Mouse (Mus musculus): ENCODE data around the gene Prss41. TPM values are rescaled to one million over a fixed set of nuclear protein-coding genes. Genes with fewer than 3 reads are reported as not detected.
A peak's percentile ranks its signal among the peaks of the same experiment; 100 is the strongest.

The Prss41 gene
- total and polyA plus RNA-seq, 2 experiments from 2014 or later: not detected

- H3K9me3 ChIP-seq (replicated peaks; ENCODE audit: control insufficient read depth, low read length): no peaks in the 10 kb centered on the region
- peak within 1 kb of the TSS; percentile 86 for H3K27ac ChIP-seq (ENCODE audit: low read depth)
- no peak for TF ChIP-seq EP300 (IDR thresholded peaks at IDR 0.05; ENCODE audit: low read depth)
- no peak for TF ChIP-seq CTCF (IDR thresholded peaks at IDR 0.05; ENCODE audit: low read depth)
- peak within 1 kb of the TSS; percentile 69 for H3K9ac ChIP-seq (replicated peaks; ENCODE audit: low read depth, low read length)
- H3K27me3 ChIP-seq (ENCODE audit: control insufficient read depth, insufficient read depth, low read length): no peaks in the 10 kb centered on the region
- WGBS: 3% methylated on average over 29 of the region's 29 CpGs
- peak; percentile 51 for DNase-seq (ENCODE audit: low spot score)
- ATAC-seq (ENCODE audit: insufficient read depth, low read depth): peak; percentile 70
- peak within 1 kb of the TSS; percentile 46 for H3K4me3 ChIP-seq (ENCODE audit: low read depth, low read length)
- peak within 1 kb of the TSS; percentile 63 for H3K4me2 ChIP-seq (ENCODE audit: low read depth, low read length)
- H3K4me1 ChIP-seq (ENCODE audit: control insufficient read depth, insufficient read depth): peaks cover 27% of the 10 kb centered on the region
- H3K36me3 ChIP-seq (replicated peaks; ENCODE audit: control insufficient read depth, insufficient read depth, low read length): no peaks in the 10 kb centered on the region
Measured at GRCm38 (mm10) chr17:23790269-23791078, 53.5 kb downstream of the Prss41 start, which contains the start of gene Srrm2. Srrm2 (plus strand) TSS chr17:23790532.

GRCm38 (mm10) chr17:23789749-23790268 is 54.2 kb downstream of the Prss41 start:
- Histone ChIP-seq H3K9ac (replicated peaks; ENCODE audit: low read depth, low read length) (peak overlapping the region; percentile 69), H3K4me2 (ENCODE audit: low read depth, low read length) (peak overlapping the region; percentile 63), H3K27me3 (ENCODE audit: control insufficient read depth, insufficient read depth, low read length) (no peaks in the 10 kb centered on the region), H3K27ac (ENCODE audit: low read depth) (peak overlapping the region; percentile 86), H3K9me3 (replicated peaks; ENCODE audit: control insufficient read depth, low read length) (no peaks in the 10 kb centered on the region), H3K4me3 (ENCODE audit: low read depth, low read length) (peak overlapping the region; percentile 46), H3K4me1 (ENCODE audit: control insufficient read depth, insufficient read depth) (peaks cover 27% of the 10 kb centered on the region), H3K36me3 (replicated peaks; ENCODE audit: control insufficient read depth, insufficient read depth, low read length) (no peaks in the 10 kb centered on the region)
- ATAC-seq (ENCODE audit: insufficient read depth, low read depth): no peak
- DNase-seq (ENCODE audit: low spot score): no peak
- TF ChIP-seq CTCF (IDR thresholded peaks at IDR 0.05; ENCODE audit: low read depth) (no peak), EP300 (IDR thresholded peaks at IDR 0.05; ENCODE audit: low read depth) (no peak)
- WGBS: 20% methylated on average over 8 of the region's 8 CpGs

- whole genome bisulfite sequencing: 83% methylated on average over 4 of the region's 4 CpGs
- TF ChIP-seq EP300 (IDR thresholded peaks at IDR 0.05; ENCODE audit: low read depth) (no peak), CTCF (IDR thresholded peaks at IDR 0.05; ENCODE audit: low read depth) (no peak)
Measured at GRCm38 (mm10) chr17:23788973-23789372, 55.0 kb downstream of the Prss41 start.

More at GRCm38 (mm10) chr17:23788973-23789372, 55.0 kb downstream of the Prss41 start:
- Histone ChIP-seq H3K36me3 (replicated peaks; ENCODE audit: control insufficient read depth, insufficient read depth, low read length) (no peaks in the 10 kb centered on the region), H3K4me3 (ENCODE audit: low read depth, low read length) (no peak overlapping the region), H3K9me3 (replicated peaks; ENCODE audit: control insufficient read depth, low read length) (no peaks in the 10 kb centered on the region), H3K27ac (ENCODE audit: low read depth) (no peak overlapping the region), H3K27me3 (ENCODE audit: control insufficient read depth, insufficient read depth, low read length) (no peaks in the 10 kb centered on the region), H3K4me1 (ENCODE audit: control insufficient read depth, insufficient read depth) (peaks cover 27% of the 10 kb centered on the region), H3K4me2 (ENCODE audit: low read depth, low read length) (no peak overlapping the region), H3K9ac (replicated peaks; ENCODE audit: low read depth, low read length) (no peak overlapping the region)
- DNase-seq (ENCODE audit: low spot score) (no peak), ATAC-seq (ENCODE audit: insufficient read depth, low read depth) (no peak)

Small RNA genes lying within 50 kb of the gene (microRNA-seq; reads per million reads assigned to microRNA genes)
- gene Mir5125: 1.1 reads per million

Other genes starting within 250 kb of the Prss41 start
- gene Zfp13, start 244.7 kb downstream of the Prss41 start, total RNA-seq (2014; rRNA removed; ENCODE audit: low replicate concordance): 17.9 and 18.5 TPM in 2 replicates
- gene Zfp13, start 244.7 kb downstream of the Prss41 start, polyA plus RNA-seq (2015; fragmentation: Nextera tagmentation; extraction: Ambion mirVana): 5.3 and 6.4 TPM in 2 replicates
- gene Zscan10, start 243.3 kb downstream of the Prss41 start, total RNA-seq (2014; rRNA removed; ENCODE audit: low replicate concordance): not detected in 2 replicates
- not detected in 2 replicates for gene Zscan10, start 243.3 kb downstream of the Prss41 start, polyA plus RNA-seq (2015; fragmentation: Nextera tagmentation; extraction: Ambion mirVana)
- gene Mmp25, start 198.9 kb downstream of the Prss41 start, total RNA-seq (2014; rRNA removed; ENCODE audit: low replicate concordance): 0.19 and 0.88 TPM in 2 replicates
- gene Mmp25, start 198.9 kb downstream of the Prss41 start, polyA plus RNA-seq (2015; fragmentation: Nextera tagmentation; extraction: Ambion mirVana): 0.15 and 0.25 TPM in 2 replicates
- gene Bicdl2, start 183.7 kb downstream of the Prss41 start, total RNA-seq (2014; rRNA removed; ENCODE audit: low replicate concordance): not detected in 2 replicates
- 0.05 and 0.10 TPM in 2 replicates for gene Bicdl2, start 183.7 kb downstream of the Prss41 start, polyA plus RNA-seq (2015; fragmentation: Nextera tagmentation; extraction: Ambion mirVana)
- 214 and 322 TPM in 2 replicates for gene Hcfc1r1, start 170.6 kb downstream of the Prss41 start, total RNA-seq (2014; rRNA removed; ENCODE audit: low replicate concordance)
- 328 and 348 TPM in 2 replicates for gene Hcfc1r1, start 170.6 kb downstream of the Prss41 start, polyA plus RNA-seq (2015; fragmentation: Nextera tagmentation; extraction: Ambion mirVana)
- gene Thoc6, start 170.3 kb downstream of the Prss41 start, total RNA-seq (2014; rRNA removed; ENCODE audit: low replicate concordance): 22.4 and 35.2 TPM in 2 replicates
- gene Thoc6, start 170.3 kb downstream of the Prss41 start, polyA plus RNA-seq (2015; fragmentation: Nextera tagmentation; extraction: Ambion mirVana): 22.1 and 23.2 TPM in 2 replicates
- gene Tnfrsf12a, start 166.7 kb downstream of the Prss41 start, total RNA-seq (2014; rRNA removed; ENCODE audit: low replicate concordance): 275 and 286 TPM in 2 replicates
- 121 and 160 TPM in 2 replicates for gene Tnfrsf12a, start 166.7 kb downstream of the Prss41 start, polyA plus RNA-seq (2015; fragmentation: Nextera tagmentation; extraction: Ambion mirVana)
- not detected in 2 replicates for gene Cldn6, start 164.9 kb downstream of the Prss41 start, total RNA-seq (2014; rRNA removed; ENCODE audit: low replicate concordance)
- gene Cldn6, start 164.9 kb downstream of the Prss41 start, polyA plus RNA-seq (2015; fragmentation: Nextera tagmentation; extraction: Ambion mirVana): not detected in 2 replicates
- not detected in 2 replicates for gene Cldn9, start 160.1 kb downstream of the Prss41 start, total RNA-seq (2014; rRNA removed; ENCODE audit: low replicate concordance)
- not detected in 2 replicates for gene Cldn9, start 160.1 kb downstream of the Prss41 start, polyA plus RNA-seq (2015; fragmentation: Nextera tagmentation; extraction: Ambion mirVana)
- gene 1520401A03Rik, start 121.4 kb downstream of the Prss41 start, total RNA-seq (2014; rRNA removed; ENCODE audit: low replicate concordance): not detected in 2 replicates
- not detected in 2 replicates for gene 1520401A03Rik, start 121.4 kb downstream of the Prss41 start, polyA plus RNA-seq (2015; fragmentation: Nextera tagmentation; extraction: Ambion mirVana)
- gene Pkmyt1, start 117.8 kb downstream of the Prss41 start, total RNA-seq (2014; rRNA removed; ENCODE audit: low replicate concordance): 18.2 and 21.7 TPM in 2 replicates
- 8.6 and 9.0 TPM in 2 replicates for gene Pkmyt1, start 117.8 kb downstream of the Prss41 start, polyA plus RNA-seq (2015; fragmentation: Nextera tagmentation; extraction: Ambion mirVana)
- gene Paqr4, start 103.3 kb downstream of the Prss41 start, total RNA-seq (2014; rRNA removed; ENCODE audit: low replicate concordance): 21.7 and 28.7 TPM in 2 replicates
- 13.6 and 15.8 TPM in 2 replicates for gene Paqr4, start 103.3 kb downstream of the Prss41 start, polyA plus RNA-seq (2015; fragmentation: Nextera tagmentation; extraction: Ambion mirVana)
- 0.97 TPM in 1 of 2 replicates, not detected in the other for gene Kremen2, start 98.3 kb downstream of the Prss41 start, total RNA-seq (2014; rRNA removed; ENCODE audit: low replicate concordance)
- not detected in 2 replicates for gene Kremen2, start 98.3 kb downstream of the Prss41 start, polyA plus RNA-seq (2015; fragmentation: Nextera tagmentation; extraction: Ambion mirVana)
- 54.5 and 72.2 TPM in 2 replicates for gene Flywch1, start 72.6 kb downstream of the Prss41 start, total RNA-seq (2014; rRNA removed; ENCODE audit: low replicate concordance)
- gene Flywch1, start 72.6 kb downstream of the Prss41 start, polyA plus RNA-seq (2015; fragmentation: Nextera tagmentation; extraction: Ambion mirVana): 32.4 and 34.8 TPM in 2 replicates
- 3.8 TPM in 1 of 2 replicates, not detected in the other for gene Flywch2, start 58.1 kb downstream of the Prss41 start, total RNA-seq (2014; rRNA removed; ENCODE audit: low replicate concordance)
- gene Flywch2, start 58.1 kb downstream of the Prss41 start, polyA plus RNA-seq (2015; fragmentation: Nextera tagmentation; extraction: Ambion mirVana): 4.5 and 4.9 TPM in 2 replicates
- gene Srrm2, start 53.6 kb downstream of the Prss41 start, total RNA-seq (2014; rRNA removed; ENCODE audit: low replicate concordance): 72.8 and 85.9 TPM in 2 replicates
- 184 and 196 TPM in 2 replicates for gene Srrm2, start 53.6 kb downstream of the Prss41 start, polyA plus RNA-seq (2015; fragmentation: Nextera tagmentation; extraction: Ambion mirVana)
- 767 and 972 TPM in 2 replicates for gene Elob, start 15.0 kb downstream of the Prss41 start, total RNA-seq (2014; rRNA removed; ENCODE audit: low replicate concordance)
- 1,036 and 1,119 TPM in 2 replicates for gene Elob, start 15.0 kb downstream of the Prss41 start, polyA plus RNA-seq (2015; fragmentation: Nextera tagmentation; extraction: Ambion mirVana)
- gene Prss33, start 8.1 kb downstream of the Prss41 start, total RNA-seq (2014; rRNA removed; ENCODE audit: low replicate concordance): not detected in 2 replicates
- gene Prss33, start 8.1 kb downstream of the Prss41 start, polyA plus RNA-seq (2015; fragmentation: Nextera tagmentation; extraction: Ambion mirVana): not detected in 2 replicates
- not detected in 2 replicates for gene Prss32, start 317 bp downstream of the Prss41 start, total RNA-seq (2014; rRNA removed; ENCODE audit: low replicate concordance)
- not detected in 2 replicates for gene Prss32, start 317 bp downstream of the Prss41 start, polyA plus RNA-seq (2015; fragmentation: Nextera tagmentation; extraction: Ambion mirVana)
- not detected in 2 replicates for gene Prss21, start 23.9 kb upstream of the Prss41 start, total RNA-seq (2014; rRNA removed; ENCODE audit: low replicate concordance)
- not detected in 2 replicates for gene Prss21, start 23.9 kb upstream of the Prss41 start, polyA plus RNA-seq (2015; fragmentation: Nextera tagmentation; extraction: Ambion mirVana)
- gene Dcpp1, start 36.7 kb upstream of the Prss41 start, total RNA-seq (2014; rRNA removed; ENCODE audit: low replicate concordance): not detected in 2 replicates
- not detected in 2 replicates for gene Dcpp1, start 36.7 kb upstream of the Prss41 start, polyA plus RNA-seq (2015; fragmentation: Nextera tagmentation; extraction: Ambion mirVana)
- not detected in 2 replicates for gene Dcpp2, start 36.7 kb upstream of the Prss41 start, total RNA-seq (2014; rRNA removed; ENCODE audit: low replicate concordance)
- not detected in 2 replicates for gene Dcpp2, start 36.7 kb upstream of the Prss41 start, polyA plus RNA-seq (2015; fragmentation: Nextera tagmentation; extraction: Ambion mirVana)
- not detected in 2 replicates for gene Dcpp3, start 73.3 kb upstream of the Prss41 start, total RNA-seq (2014; rRNA removed; ENCODE audit: low replicate concordance)
- gene Dcpp3, start 73.3 kb upstream of the Prss41 start, polyA plus RNA-seq (2015; fragmentation: Nextera tagmentation; extraction: Ambion mirVana): not detected in 2 replicates
- gene Sbp, start 97.5 kb upstream of the Prss41 start, total RNA-seq (2014; rRNA removed; ENCODE audit: low replicate concordance): not detected in 2 replicates
- gene Sbp, start 97.5 kb upstream of the Prss41 start, polyA plus RNA-seq (2015; fragmentation: Nextera tagmentation; extraction: Ambion mirVana): not detected in 2 replicates
- gene Sbpl, start 111.1 kb upstream of the Prss41 start, total RNA-seq (2014; rRNA removed; ENCODE audit: low replicate concordance): not detected in 2 replicates
- not detected in 2 replicates for gene Sbpl, start 111.1 kb upstream of the Prss41 start, polyA plus RNA-seq (2015; fragmentation: Nextera tagmentation; extraction: Ambion mirVana)
- not detected in 2 replicates for gene Prss30, start 136.4 kb upstream of the Prss41 start, total RNA-seq (2014; rRNA removed; ENCODE audit: low replicate concordance)
- gene Prss30, start 136.4 kb upstream of the Prss41 start, polyA plus RNA-seq (2015; fragmentation: Nextera tagmentation; extraction: Ambion mirVana): not detected in 2 replicates
- gene Prss22, start 153.9 kb upstream of the Prss41 start, total RNA-seq (2014; rRNA removed; ENCODE audit: low replicate concordance): 0.15 TPM in 1 of 2 replicates, not detected in the other
- not detected in 2 replicates for gene Prss22, start 153.9 kb upstream of the Prss41 start, polyA plus RNA-seq (2015; fragmentation: Nextera tagmentation; extraction: Ambion mirVana)
- 0.99 and 1.1 TPM in 2 replicates for gene Prss27, start 194.0 kb upstream of the Prss41 start, total RNA-seq (2014; rRNA removed; ENCODE audit: low replicate concordance)
- gene Prss27, start 194.0 kb upstream of the Prss41 start, polyA plus RNA-seq (2015; fragmentation: Nextera tagmentation; extraction: Ambion mirVana): not detected in 2 replicates
- 34.1 and 39.5 TPM in 2 replicates for gene Kctd5, start 229.3 kb upstream of the Prss41 start, total RNA-seq (2014; rRNA removed; ENCODE audit: low replicate concordance)
- 23.2 and 23.9 TPM in 2 replicates for gene Kctd5, start 229.3 kb upstream of the Prss41 start, polyA plus RNA-seq (2015; fragmentation: Nextera tagmentation; extraction: Ambion mirVana)

All from heart, postnatal 0 days (tissue).